Mouse (Mus musculus) liver, adult (tissue): Measurements from ENCODE around the gene Hook1.

Experiments
- GATA4 ChIP-seq: IDR thresholded peaks from 2 replicates; pipeline ENCODE4 v1.6.1; 2014; ENCODE audit warnings: mild to moderate bottlenecking, low read length; ENCODE audit not compliant: insufficient replicate concordance

The Hook1 gene

DNA sequence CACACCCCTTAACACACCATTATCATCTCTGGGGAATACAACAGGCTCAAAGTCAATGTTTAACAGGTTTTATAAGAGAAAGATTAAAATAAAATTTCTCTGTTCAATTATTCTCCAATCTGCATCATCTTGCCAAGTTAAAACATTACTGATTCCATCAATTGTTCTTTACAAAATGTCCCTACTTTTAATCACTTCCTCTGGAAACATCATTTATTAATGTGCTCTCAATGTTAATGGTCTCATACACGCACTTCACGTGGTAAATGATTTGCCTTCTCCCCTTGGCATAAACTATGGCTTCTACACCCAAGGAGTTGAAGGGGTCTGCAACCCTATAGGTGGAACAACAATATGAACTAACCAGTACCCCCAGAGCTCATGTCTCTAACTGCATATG lies 93.1 kb downstream of the Hook1 start:
- no peak for TF ChIP-seq GATA4

DNA sequence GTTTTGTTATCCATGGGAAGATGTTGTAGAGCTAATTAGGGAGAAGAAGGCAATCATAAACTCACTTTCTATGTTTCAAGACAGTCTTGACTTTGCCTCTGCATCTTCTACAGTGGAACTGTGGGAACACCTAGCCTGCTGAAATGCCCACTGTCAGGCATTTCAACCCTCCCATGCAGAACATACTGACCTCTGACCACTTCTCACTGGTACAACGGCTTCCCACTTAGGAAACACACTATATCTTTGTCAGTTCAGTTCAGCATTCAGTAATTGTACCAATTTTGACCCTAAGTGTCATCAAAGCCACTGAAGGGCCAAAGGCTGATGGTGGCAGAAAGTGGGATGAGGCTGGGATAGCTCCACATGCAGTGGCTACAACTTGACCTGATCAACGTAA lies 95.0 kb downstream of the Hook1 start:
- no peak for TF ChIP-seq GATA4
